Mouse (Mus musculus): ENCODE measurements around the gene Sgsm2. TPM values are rescaled to one million over a fixed set of nuclear protein-coding genes. Genes with fewer than 3 reads are reported as not detected.

The Sgsm2 gene
- polyA plus RNA-seq, 1 experiment from 2014 or later: 20.8 TPM

DNA sequence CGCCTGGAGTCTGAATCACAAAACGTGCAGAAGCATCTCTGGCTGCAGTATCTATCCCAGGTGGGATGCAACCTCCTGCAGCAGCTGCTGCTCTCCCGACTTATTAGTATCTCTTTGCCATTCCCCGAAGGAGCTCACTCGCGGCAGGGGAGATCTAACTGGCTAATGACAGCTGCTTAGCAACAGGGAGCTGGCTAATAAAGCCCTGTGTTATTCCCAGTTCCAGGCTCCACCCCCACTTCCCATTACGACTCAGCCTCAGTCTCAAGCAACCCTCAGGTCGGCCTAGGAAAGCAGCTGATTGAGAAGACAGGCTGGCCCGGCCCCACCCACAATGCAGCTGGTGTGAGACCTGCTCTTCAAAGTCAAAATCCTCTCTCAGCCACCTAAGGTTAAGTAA is 20.1 kb downstream of the Sgsm2 start:
- H3K9ac ChIP-seq (replicated peaks): peak overlapping the region; percentile 46; the same call in 1 of the 2 replicates
- H3K4me2 ChIP-seq (replicated peaks): peak overlapping the region; percentile 49
- no peaks in the 10 kb centered on the region for H3K27me3 ChIP-seq
- H3K36me3 ChIP-seq: no peaks in the 10 kb centered on the region
- ATAC-seq: peak; percentile 95
- peak overlapping the region; percentile 87 for H3K27ac ChIP-seq
- 0 out of 2 replicates have a peak overlapping the region, but pooled peaks have one; percentile 5 for H3K4me3 ChIP-seq (replicated peaks)
- H3K9me3 ChIP-seq: no peaks in the 10 kb centered on the region
- under 1% methylated on average over 9 of the region's 9 CpGs for WGBS
- peaks cover 42% of the 10 kb centered on the region for H3K4me1 ChIP-seq (replicated peaks)

DNA sequence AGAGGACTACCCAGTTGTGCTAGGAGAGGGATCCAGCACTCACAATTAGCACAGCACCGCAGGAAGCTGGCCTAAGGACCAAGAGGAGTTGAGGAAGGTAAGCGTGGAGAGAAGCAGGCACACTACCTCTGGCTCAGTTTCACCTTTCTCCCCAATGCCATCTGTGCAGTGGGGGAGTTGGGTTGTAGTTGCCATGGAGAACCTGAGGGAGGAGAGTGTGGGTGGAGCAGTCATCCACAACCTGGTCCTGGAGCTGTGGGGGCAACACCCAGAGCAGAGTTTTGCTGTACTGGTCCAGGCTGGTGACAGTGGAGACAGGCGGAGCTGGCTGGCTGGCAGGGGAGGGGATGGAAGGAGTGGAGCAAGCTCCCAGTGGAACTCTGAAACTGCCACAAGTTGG is 22.2 kb downstream of the Sgsm2 start:
- 66% methylated on average over 3 of the region's 3 CpGs for WGBS
- Histone ChIP-seq H3K4me1 (replicated peaks) (peaks cover 58% of the 10 kb centered on the region), H3K9ac (replicated peaks) (no peak overlapping the region), H3K27ac (no peak overlapping the region), H3K27me3 (no peaks in the 10 kb centered on the region), H3K9me3 (no peaks in the 10 kb centered on the region), H3K4me3 (replicated peaks) (no peak overlapping the region), H3K36me3 (no peaks in the 10 kb centered on the region), H3K4me2 (replicated peaks) (no peak overlapping the region)
- ATAC-seq: no peak

DNA sequence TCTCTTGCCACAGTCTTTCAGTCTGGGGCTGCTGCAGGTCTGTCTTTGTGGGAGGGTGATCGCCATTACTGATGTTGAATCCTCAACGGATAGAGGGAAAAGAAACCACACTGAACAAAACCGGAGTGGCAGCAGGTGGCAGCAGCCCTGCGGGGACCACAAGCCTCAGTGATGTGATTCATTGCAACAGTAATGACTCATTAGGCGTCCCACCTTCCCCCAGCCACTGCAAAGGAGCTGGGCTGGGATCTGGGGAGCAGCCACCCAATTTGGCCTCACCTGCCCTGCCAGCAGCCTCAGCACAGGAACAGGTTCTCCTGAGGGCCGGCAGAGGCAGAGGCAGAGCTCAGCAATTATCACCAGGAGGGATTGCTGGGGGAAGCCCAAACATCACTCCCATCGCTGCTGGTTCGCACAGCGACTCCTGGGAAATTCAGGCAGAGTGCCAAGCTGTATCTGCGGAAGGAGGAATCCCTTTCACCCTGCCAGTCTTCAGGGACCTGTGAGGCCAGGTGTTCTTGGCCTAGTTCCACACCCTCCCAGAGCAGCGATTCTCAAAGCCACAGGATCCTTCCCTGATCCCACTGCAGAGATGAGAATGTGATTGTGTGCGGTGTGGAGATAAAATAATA is 25.8 kb downstream of the Sgsm2 start:
- no peaks in the 10 kb centered on the region for H3K9me3 ChIP-seq
- peaks cover 27% of the 10 kb centered on the region for H3K36me3 ChIP-seq
- WGBS: 30% methylated on average over 12 of the region's 12 CpGs
- H3K4me1 ChIP-seq (replicated peaks): peaks cover 48% of the 10 kb centered on the region
- H3K4me3 ChIP-seq (replicated peaks): no peak overlapping the region
- H3K9ac ChIP-seq (replicated peaks): 0 out of 2 replicates have a peak overlapping the region, but pooled peaks have one; percentile 1
- H3K4me2 ChIP-seq (replicated peaks): peak overlapping the region; percentile 30; the same call in 1 of the 2 replicates
- no peaks in the 10 kb centered on the region for H3K27me3 ChIP-seq
- H3K27ac ChIP-seq: peak overlapping the region; percentile 84
- ATAC-seq: no peak

DNA sequence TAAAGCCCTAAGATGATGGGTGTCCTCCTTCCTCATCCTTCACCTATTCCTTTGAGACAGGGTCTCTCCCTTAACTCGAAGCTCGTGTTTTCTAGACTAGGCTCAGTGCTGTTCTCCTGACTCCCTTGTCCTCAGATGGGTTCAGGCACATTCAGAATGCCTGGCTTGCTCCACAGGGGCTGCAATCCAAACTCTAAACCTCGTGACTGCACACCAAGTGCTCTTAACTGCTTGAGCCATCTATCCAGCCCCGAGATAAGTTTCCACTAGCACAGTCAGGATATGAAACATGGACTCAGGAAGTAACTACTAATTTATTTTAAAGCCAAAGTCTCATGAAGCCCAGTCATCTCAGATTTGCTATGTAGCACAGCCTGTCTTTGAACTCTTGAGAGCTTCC is 26.3 kb downstream of the Sgsm2 start:
- whole genome bisulfite sequencing: 82% methylated on average over 4 of the region's 4 CpGs
- no peak overlapping the region for H3K9ac ChIP-seq (replicated peaks)
- H3K4me3 ChIP-seq (replicated peaks): no peak overlapping the region
- no peak for ATAC-seq
- H3K4me1 ChIP-seq (replicated peaks): peaks cover 45% of the 10 kb centered on the region
- no peaks in the 10 kb centered on the region for H3K9me3 ChIP-seq
- peaks cover 28% of the 10 kb centered on the region for H3K36me3 ChIP-seq
- H3K4me2 ChIP-seq (replicated peaks): peak overlapping the region; percentile 30
- H3K27me3 ChIP-seq: no peaks in the 10 kb centered on the region
- H3K27ac ChIP-seq: peak overlapping the region; percentile 84

DNA sequence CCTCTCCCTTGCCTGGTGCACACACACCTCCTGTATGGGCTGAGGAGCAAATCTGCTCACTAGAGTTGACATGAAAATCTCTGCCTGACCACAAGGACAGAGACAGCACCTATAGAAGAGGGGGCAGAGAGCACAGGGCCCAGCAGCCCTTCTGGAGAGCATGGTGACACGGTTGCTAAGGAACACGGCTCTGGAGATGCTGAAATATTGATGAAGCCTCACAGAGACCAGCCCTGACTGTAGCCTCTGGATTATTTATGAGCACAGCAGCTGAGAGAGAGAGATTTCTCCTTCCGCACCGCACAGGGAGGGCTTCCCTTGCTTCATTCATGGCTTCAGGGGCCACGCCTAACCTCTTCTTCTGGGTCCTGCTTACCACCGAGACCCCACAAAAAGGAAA is 27.3 kb downstream of the Sgsm2 start:
- Histone ChIP-seq H3K4me2 (replicated peaks) (peak overlapping the region; percentile 30), H3K9ac (replicated peaks) (0 out of 2 replicates have a peak overlapping the region, but pooled peaks have one; percentile 8)
- 71% methylated on average over 6 of the region's 6 CpGs for WGBS

DNA sequence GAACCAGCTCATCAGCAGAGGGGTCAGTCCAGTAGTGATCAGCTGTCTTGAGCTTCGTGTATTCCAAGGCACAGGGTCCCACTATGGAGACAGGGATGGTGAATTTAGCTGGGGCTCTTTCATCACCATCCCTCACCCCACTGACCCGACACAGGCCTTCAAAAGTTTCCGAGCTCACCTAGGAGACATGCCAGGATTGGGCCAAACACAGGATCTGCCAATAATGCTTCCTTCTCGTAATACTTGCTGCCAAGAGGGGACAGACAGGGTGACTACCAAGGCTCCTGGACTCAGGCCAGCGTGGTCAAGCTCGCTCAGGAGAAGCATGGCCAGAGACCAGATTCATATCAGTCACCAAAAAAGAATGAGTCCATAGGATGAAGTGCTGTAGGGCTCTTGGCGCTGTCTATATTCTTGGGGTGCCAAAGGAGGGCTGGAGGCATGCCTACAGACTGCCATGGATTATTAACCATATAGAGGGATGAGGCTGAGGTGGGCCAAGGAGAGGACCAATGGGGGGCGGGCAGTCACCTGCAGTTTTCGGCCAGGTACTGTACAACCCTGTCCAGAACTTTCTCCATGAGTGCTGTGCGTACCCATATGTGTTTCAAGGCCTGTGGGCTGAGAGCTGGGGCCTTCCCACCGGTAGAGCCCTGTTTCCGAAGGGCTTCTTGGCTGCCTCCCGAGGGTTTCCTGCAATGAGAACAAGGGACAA is 28.7 kb downstream of the Sgsm2 start:
- peaks cover 34% of the 10 kb centered on the region for H3K4me1 ChIP-seq (replicated peaks)
- no peaks in the 10 kb centered on the region for H3K27me3 ChIP-seq
- H3K4me2 ChIP-seq (replicated peaks): no peak overlapping the region
- peaks cover 49% of the 10 kb centered on the region for H3K36me3 ChIP-seq
- no peak for ATAC-seq
- WGBS: 93% methylated on average over 13 of the region's 13 CpGs
- H3K9ac ChIP-seq (replicated peaks): no peak overlapping the region
- no peak overlapping the region for H3K4me3 ChIP-seq (replicated peaks)
- no peaks in the 10 kb centered on the region for H3K9me3 ChIP-seq
- peak overlapping the region; percentile 84; the same call in 1 of the 2 replicates for H3K27ac ChIP-seq

More for the DNA sequence above, 27.3 kb downstream of the Sgsm2 start:
- peak; percentile 75 for ATAC-seq
- peaks cover 40% of the 10 kb centered on the region for H3K4me1 ChIP-seq (replicated peaks)
- peaks cover 38% of the 10 kb centered on the region for H3K36me3 ChIP-seq
- peak overlapping the region; percentile 84 for H3K27ac ChIP-seq
- H3K9me3 ChIP-seq: no peaks in the 10 kb centered on the region
- H3K4me3 ChIP-seq (replicated peaks): no peak overlapping the region
- H3K27me3 ChIP-seq: no peaks in the 10 kb centered on the region

DNA sequence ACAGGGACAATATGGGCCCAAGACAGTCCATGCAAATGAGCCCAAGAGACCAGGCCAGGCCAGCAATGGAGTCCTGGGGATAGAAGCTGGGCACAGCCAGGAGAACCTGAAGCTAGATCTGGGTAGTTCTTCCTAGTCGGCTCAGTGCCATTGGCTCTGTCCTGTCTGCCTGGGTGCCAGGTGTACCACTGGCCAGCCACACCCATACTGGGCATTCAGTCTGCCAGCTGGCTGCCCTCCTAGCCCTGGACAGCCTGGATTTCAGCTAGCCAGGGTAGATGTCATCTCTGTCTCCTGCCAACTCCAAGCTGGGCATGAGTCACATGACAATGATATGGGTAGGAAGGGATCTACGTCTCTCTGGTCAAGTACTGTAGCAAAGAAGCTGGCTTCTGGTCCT is 29.7 kb downstream of the Sgsm2 start:
- H3K27ac ChIP-seq: no peak overlapping the region
- WGBS: 83% methylated on average over 2 of the region's 2 CpGs
- peaks cover 59% of the 10 kb centered on the region for H3K36me3 ChIP-seq
- no peak overlapping the region for H3K4me2 ChIP-seq (replicated peaks)
- ATAC-seq: no peak
- H3K27me3 ChIP-seq: no peaks in the 10 kb centered on the region
- H3K9ac ChIP-seq (replicated peaks): no peak overlapping the region
- peaks cover 33% of the 10 kb centered on the region for H3K4me1 ChIP-seq (replicated peaks)
- H3K4me3 ChIP-seq (replicated peaks): no peak overlapping the region
- H3K9me3 ChIP-seq: no peaks in the 10 kb centered on the region

DNA sequence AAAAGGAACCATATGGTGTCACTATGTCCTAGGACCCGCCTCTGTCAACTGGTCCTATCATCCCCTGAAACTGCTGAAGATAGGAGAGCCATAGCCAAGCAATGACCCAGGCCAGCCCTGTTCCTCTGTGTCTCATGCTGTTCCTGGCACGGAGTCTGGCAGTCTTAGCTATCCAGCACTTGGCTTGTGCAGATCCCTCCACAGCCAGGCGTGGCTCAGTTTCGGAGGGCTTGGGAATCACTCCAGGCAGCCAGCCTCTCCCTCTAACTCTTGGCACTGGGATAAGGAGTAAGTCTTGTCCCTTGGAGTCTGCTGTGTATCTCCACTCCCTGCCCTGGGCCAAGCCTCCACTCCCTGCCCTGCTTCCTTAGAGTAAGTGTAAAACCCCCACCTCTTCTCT is 30.2 kb downstream of the Sgsm2 start:
- Histone ChIP-seq H3K9ac (replicated peaks) (no peak overlapping the region), H3K9me3 (no peaks in the 10 kb centered on the region), H3K4me3 (replicated peaks) (no peak overlapping the region), H3K36me3 (peaks cover 65% of the 10 kb centered on the region), H3K4me2 (replicated peaks) (no peak overlapping the region), H3K27ac (no peak overlapping the region), H3K4me1 (replicated peaks) (peaks cover 28% of the 10 kb centered on the region), H3K27me3 (no peaks in the 10 kb centered on the region)
- ATAC-seq: no peak
- WGBS: 90% methylated on average over 4 of the region's 4 CpGs

DNA sequence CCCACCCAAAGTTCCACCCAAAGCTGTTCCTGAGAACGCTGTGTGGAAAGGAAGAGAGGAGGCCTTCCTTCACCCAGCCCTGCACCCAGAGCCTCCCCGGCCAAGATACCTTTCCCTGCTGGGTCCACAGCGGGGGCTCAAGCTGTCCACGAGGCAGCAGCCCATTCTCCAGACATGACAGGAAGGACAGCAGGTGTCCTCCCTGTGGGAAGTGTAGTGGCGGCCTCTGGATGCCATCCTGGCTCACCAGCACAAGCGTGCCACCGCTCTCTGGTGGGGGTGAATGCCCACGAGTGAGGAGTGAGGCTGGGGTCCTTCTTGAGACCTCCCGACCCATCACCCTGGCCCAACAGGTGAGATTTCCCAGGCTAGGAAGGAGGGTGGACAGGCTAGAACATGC is 31.6 kb downstream of the Sgsm2 start:
- Histone ChIP-seq H3K36me3 (peaks cover 77% of the 10 kb centered on the region), H3K27ac (no peak overlapping the region), H3K9ac (replicated peaks) (no peak overlapping the region), H3K9me3 (no peaks in the 10 kb centered on the region), H3K4me1 (replicated peaks) (peaks cover 15% of the 10 kb centered on the region), H3K27me3 (no peaks in the 10 kb centered on the region), H3K4me2 (replicated peaks) (no peak overlapping the region), H3K4me3 (replicated peaks) (no peak overlapping the region)
- WGBS: 89% methylated on average over 9 of the region's 9 CpGs
- ATAC-seq: no peak

DNA sequence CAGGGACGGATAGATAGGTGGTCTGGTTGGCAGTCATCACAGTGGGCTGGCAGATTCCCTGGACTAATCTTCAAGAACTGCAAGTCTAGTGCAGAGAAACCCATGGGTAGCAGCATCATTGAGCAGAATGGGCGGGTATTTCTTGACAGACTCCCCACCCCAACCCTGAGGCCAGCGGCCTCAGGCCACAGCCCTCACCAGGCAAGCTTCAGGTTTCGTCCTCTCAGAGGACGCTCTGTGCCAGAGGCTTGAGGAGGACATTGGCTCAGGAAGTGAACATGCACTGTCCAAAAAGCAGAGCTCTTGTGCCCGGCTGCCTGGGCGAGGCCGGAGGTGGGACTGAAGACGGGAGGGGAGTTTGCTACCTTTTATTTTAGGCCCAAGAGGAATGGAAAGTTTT is 32.4 kb downstream of the Sgsm2 start:
- H3K36me3 ChIP-seq: peaks cover 86% of the 10 kb centered on the region
- no peak overlapping the region for H3K9ac ChIP-seq (replicated peaks)
- H3K4me2 ChIP-seq (replicated peaks): no peak overlapping the region
- peaks cover 6% of the 10 kb centered on the region for H3K4me1 ChIP-seq (replicated peaks)
- H3K4me3 ChIP-seq (replicated peaks): no peak overlapping the region
- no peak overlapping the region for H3K27ac ChIP-seq
- H3K27me3 ChIP-seq: no peaks in the 10 kb centered on the region
- H3K9me3 ChIP-seq: no peaks in the 10 kb centered on the region
- no peak for ATAC-seq
- WGBS: 89% methylated on average over 9 of the region's 9 CpGs

DNA sequence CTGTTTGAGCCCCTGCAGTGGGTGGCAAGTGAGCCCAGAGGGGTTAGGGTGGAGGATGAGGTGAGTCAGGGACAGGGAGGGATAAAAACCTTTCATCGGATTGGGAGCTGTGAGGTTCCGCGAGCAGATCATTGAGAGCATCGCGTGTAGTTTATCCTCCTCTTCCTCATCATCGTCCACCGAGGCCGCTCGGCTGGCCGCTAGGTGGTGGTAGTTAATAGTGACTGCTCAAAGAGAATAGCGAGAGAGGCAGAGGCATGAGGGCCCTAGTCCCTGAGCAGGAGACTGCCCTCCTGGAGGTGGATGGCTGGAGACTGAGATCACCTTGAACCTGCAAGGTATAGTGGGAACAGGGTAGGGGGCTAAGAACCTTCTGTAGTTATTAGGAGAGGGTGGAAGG is 33.4 kb downstream of the Sgsm2 start:
- Histone ChIP-seq H3K36me3 (peaks cover 88% of the 10 kb centered on the region), H3K4me3 (replicated peaks) (no peak overlapping the region), H3K27ac (no peak overlapping the region), H3K27me3 (no peaks in the 10 kb centered on the region), H3K9ac (replicated peaks) (no peak overlapping the region), H3K4me1 (replicated peaks) (no peaks in the 10 kb centered on the region), H3K4me2 (replicated peaks) (no peak overlapping the region), H3K9me3 (no peaks in the 10 kb centered on the region)
- 31% methylated on average over 11 of the region's 11 CpGs for WGBS
- ATAC-seq: 0 out of 2 replicates have a peak, but pooled peaks have one; percentile 49

DNA sequence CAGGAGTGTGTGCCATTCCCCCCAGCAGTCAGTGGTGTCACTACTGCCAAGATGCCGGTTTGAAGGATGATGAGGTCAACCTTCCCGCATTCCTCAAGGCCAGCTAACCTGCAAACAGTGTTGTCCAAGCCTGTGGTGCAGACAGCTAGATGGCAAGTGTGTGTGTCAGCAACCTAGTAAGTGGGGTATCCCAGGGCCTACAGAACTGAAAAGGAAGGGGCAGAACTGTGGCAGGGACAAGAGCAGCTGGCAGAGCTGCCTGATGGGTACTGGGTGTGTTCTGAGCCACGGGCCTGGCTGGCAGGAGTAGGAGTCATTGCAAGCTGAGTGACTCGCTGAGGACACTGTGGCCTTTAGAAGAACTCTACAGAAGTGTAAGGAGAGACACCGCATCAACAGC is 34.7 kb downstream of the Sgsm2 start:
- Histone ChIP-seq H3K36me3 (peaks cover 87% of the 10 kb centered on the region), H3K4me1 (replicated peaks) (no peaks in the 10 kb centered on the region), H3K27ac (no peak overlapping the region), H3K9ac (replicated peaks) (no peak overlapping the region), H3K27me3 (no peaks in the 10 kb centered on the region), H3K9me3 (no peaks in the 10 kb centered on the region), H3K4me2 (replicated peaks) (no peak overlapping the region), H3K4me3 (replicated peaks) (no peak overlapping the region)
- ATAC-seq: no peak
- 87% methylated on average over 5 of the region's 5 CpGs for WGBS
